Mouse (Mus musculus): ENCODE measurements at regions not wholly inside any gene's neighbourhood (a gene's known extent, or its start where the extent isn't known, plus 50 kb on each side); places are given as distances from the start of the nearest gene placed in this dataset.

- H3K9ac ChIP-seq (ENCODE audit: low read depth, low read length): no peak overlapping the region
- 4% methylated on average over 7 of the region's 7 CpGs for WGBS
- no peaks in the 10 kb centered on the region for H3K36me3 ChIP-seq (ENCODE audit: control insufficient read depth, insufficient read depth, low read length)
- H3K27ac ChIP-seq (ENCODE audit: low read depth, low read length): no peak overlapping the region; the same call in 1 of the 2 replicates
- H3K9me3 ChIP-seq (ENCODE audit: control insufficient read depth, low read length): no peaks in the 10 kb centered on the region
- H3K27me3 ChIP-seq (replicated peaks; ENCODE audit: control insufficient read depth, insufficient read depth, low read length): no peaks in the 10 kb centered on the region
- peak overlapping the region; percentile 7; the same call in 1 of the 2 replicates for H3K4me2 ChIP-seq (ENCODE audit: low read length)
- ATAC-seq: peak; percentile 50; the same call in 1 of the 2 replicates
- H3K4me1 ChIP-seq (ENCODE audit: control insufficient read depth, insufficient read depth, low read depth, low read length): peaks cover 5% of the 10 kb centered on the region
- no peak overlapping the region for H3K4me3 ChIP-seq (ENCODE audit: low read length)
These were observed 184.5 kb upstream of the Tbl1xr1 start for GRCm38 (mm10) chr3:21891819-21892480.

DNA sequence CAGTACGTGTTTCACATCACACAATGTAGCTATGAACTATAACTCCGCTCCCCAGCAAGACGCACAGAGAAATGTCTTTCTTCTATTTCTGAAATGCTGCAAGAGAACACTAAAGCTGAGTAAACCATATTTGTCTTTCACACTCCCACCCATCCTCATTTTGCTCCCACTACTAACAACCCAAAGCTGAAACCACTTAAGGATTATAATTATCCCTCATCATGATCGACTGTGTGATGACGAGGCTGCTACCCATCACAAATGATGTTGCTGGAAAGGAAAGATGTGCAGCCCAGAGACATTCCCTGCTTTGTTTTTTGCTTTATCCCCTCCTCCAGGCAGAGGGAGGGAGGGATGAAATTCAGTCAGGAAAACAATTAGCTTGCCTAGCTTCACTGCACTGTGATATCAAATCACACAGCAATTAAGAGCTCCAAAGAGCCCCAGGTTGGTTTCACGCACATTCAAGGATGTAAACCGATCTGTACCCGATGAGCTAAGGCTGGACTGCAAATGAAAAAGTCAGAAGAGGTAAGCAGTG is 183.5 kb upstream of the Tbl1xr1 start:
- Histone ChIP-seq H3K4me2 (ENCODE audit: low read length) (0 out of 2 replicates have a peak overlapping the region, but pooled peaks have one; percentile 13), H3K36me3 (ENCODE audit: control insufficient read depth, insufficient read depth, low read length) (no peaks in the 10 kb centered on the region), H3K9me3 (ENCODE audit: control insufficient read depth, low read length) (no peaks in the 10 kb centered on the region), H3K27me3 (replicated peaks; ENCODE audit: control insufficient read depth, insufficient read depth, low read length) (no peaks in the 10 kb centered on the region), H3K27ac (ENCODE audit: low read depth, low read length) (peak overlapping the region; percentile 66), H3K4me1 (ENCODE audit: control insufficient read depth, insufficient read depth, low read depth, low read length) (peaks cover 5% of the 10 kb centered on the region), H3K4me3 (ENCODE audit: low read length) (no peak overlapping the region), H3K9ac (ENCODE audit: low read depth, low read length) (no peak overlapping the region)
- 25% methylated on average over 8 of the region's 8 CpGs for WGBS
- ATAC-seq: peak; percentile 88

DNA sequence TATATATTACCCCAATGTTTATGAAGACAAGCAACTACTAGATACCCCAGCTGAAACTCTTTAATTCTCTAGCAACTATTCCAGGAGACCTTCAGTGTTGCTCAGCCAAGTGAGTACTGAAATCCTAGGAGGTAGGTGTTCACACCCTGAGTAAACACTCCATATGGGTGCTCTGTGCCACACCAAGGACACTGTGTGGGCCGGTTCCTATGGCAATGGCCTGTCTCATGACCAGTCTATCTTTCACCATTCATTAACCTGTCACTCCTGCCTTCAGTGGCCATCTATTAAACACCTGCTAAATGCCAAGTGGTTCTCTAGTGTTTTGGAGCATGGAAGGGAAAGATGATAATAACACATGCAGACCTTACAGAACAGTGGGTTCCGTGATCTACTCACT is 180.9 kb upstream of the Tbl1xr1 start:
- Histone ChIP-seq H3K4me1 (ENCODE audit: control insufficient read depth, insufficient read depth, low read depth, low read length) (peaks cover 5% of the 10 kb centered on the region), H3K9me3 (ENCODE audit: control insufficient read depth, low read length) (no peaks in the 10 kb centered on the region), H3K27me3 (replicated peaks; ENCODE audit: control insufficient read depth, insufficient read depth, low read length) (no peaks in the 10 kb centered on the region), H3K4me3 (ENCODE audit: low read length) (no peak overlapping the region), H3K36me3 (ENCODE audit: control insufficient read depth, insufficient read depth, low read length) (no peaks in the 10 kb centered on the region), H3K4me2 (ENCODE audit: low read length) (no peak overlapping the region), H3K27ac (ENCODE audit: low read depth, low read length) (no peak overlapping the region), H3K9ac (ENCODE audit: low read depth, low read length) (no peak overlapping the region)
- ATAC-seq: no peak
- 71% methylated on average over 2 of the region's 2 CpGs for WGBS

GRCm38 (mm10) chr3:21898241-21898640 is 178.2 kb upstream of the Tbl1xr1 start:
- H3K9ac ChIP-seq (ENCODE audit: low read depth, low read length): no peak overlapping the region
- no peaks in the 10 kb centered on the region for H3K36me3 ChIP-seq (ENCODE audit: control insufficient read depth, insufficient read depth, low read length)
- H3K4me2 ChIP-seq (ENCODE audit: low read length): no peak overlapping the region
- no peaks in the 10 kb centered on the region for H3K27me3 ChIP-seq (replicated peaks; ENCODE audit: control insufficient read depth, insufficient read depth, low read length)
- no peak overlapping the region for H3K4me3 ChIP-seq (ENCODE audit: low read length)
- 79% methylated on average over 5 of the region's 5 CpGs for WGBS
- H3K4me1 ChIP-seq (ENCODE audit: control insufficient read depth, insufficient read depth, low read depth, low read length): no peaks in the 10 kb centered on the region; the same call in 1 of the 2 replicates
- H3K9me3 ChIP-seq (ENCODE audit: control insufficient read depth, low read length): no peaks in the 10 kb centered on the region
- ATAC-seq: no peak
- no peak overlapping the region for H3K27ac ChIP-seq (ENCODE audit: low read depth, low read length)

DNA sequence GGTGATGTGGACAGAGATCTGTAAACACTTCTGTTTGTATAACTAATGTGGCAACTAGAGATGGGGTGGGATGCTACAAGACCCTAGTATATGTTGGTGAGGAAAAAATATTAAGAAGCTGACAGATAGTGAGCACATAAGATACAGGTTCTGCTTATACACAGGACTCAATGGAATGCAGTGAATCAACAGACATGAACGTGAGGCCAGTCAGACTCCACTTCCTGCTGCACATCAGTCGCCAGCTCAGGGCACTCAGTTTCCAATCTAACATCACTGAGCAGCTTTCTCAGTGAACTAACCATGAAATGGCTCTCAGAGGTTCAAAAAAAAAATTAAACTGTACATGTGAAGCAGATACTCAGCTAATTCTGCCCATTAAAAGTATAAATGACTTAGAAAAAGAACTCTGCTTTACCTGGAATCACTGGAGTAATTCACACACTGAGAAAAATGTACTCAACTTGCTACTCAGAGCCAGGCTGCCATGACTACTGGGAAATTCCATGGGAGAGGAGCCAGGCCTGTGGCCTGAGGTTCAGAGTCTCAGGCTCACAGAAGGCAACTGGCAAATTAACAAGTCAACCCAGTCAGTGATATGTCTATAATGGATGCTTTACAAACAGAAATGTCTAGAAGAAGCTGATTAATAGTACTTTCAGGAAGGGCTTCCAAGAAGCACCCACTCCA is 170.9 kb upstream of the Tbl1xr1 start:
- peak; percentile 56; the same call in 1 of the 2 replicates for ATAC-seq
- 72% methylated on average over 2 of the region's 2 CpGs for WGBS

DNA sequence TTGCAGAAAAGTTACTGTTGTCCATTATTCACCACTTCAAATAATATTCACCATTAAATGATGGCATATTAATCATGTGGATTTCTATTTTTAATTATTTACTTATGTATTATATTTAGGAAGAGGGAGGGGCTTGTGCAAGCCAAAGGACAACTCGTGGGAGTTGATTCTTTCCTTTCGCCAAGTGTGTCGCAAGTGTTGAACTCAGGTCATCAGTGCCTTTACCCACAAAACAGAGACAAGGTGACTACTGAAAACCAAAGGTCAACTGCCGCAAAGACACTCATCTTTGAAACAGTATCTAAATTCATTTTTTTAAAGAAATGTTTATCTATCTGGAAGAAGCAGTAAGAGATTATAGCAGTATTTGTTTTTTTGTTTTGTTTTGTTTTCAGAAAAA is 167.6 kb upstream of the Tbl1xr1 start:
- no peaks in the 10 kb centered on the region for H3K4me1 ChIP-seq (ENCODE audit: control insufficient read depth, insufficient read depth, low read depth, low read length)
- no peak for ATAC-seq
- H3K4me3 ChIP-seq (ENCODE audit: low read length): no peak overlapping the region
- H3K36me3 ChIP-seq (ENCODE audit: control insufficient read depth, insufficient read depth, low read length): no peaks in the 10 kb centered on the region
- WGBS: 97% methylated on average over 4 of the region's 4 CpGs
- H3K27ac ChIP-seq (ENCODE audit: low read depth, low read length): no peak overlapping the region
- no peak overlapping the region for H3K9ac ChIP-seq (ENCODE audit: low read depth, low read length)
- no peaks in the 10 kb centered on the region for H3K27me3 ChIP-seq (replicated peaks; ENCODE audit: control insufficient read depth, insufficient read depth, low read length)
- no peaks in the 10 kb centered on the region for H3K9me3 ChIP-seq (ENCODE audit: control insufficient read depth, low read length)
- no peak overlapping the region for H3K4me2 ChIP-seq (ENCODE audit: low read length)

More for the DNA sequence above, 170.9 kb upstream of the Tbl1xr1 start:
- Histone ChIP-seq H3K4me3 (ENCODE audit: low read length) (no peak overlapping the region), H3K4me2 (ENCODE audit: low read length) (no peak overlapping the region), H3K4me1 (ENCODE audit: control insufficient read depth, insufficient read depth, low read depth, low read length) (no peaks in the 10 kb centered on the region), H3K9me3 (ENCODE audit: control insufficient read depth, low read length) (no peaks in the 10 kb centered on the region), H3K36me3 (ENCODE audit: control insufficient read depth, insufficient read depth, low read length) (no peaks in the 10 kb centered on the region), H3K27ac (ENCODE audit: low read depth, low read length) (no peak overlapping the region), H3K27me3 (replicated peaks; ENCODE audit: control insufficient read depth, insufficient read depth, low read length) (no peaks in the 10 kb centered on the region), H3K9ac (ENCODE audit: low read depth, low read length) (no peak overlapping the region)

DNA sequence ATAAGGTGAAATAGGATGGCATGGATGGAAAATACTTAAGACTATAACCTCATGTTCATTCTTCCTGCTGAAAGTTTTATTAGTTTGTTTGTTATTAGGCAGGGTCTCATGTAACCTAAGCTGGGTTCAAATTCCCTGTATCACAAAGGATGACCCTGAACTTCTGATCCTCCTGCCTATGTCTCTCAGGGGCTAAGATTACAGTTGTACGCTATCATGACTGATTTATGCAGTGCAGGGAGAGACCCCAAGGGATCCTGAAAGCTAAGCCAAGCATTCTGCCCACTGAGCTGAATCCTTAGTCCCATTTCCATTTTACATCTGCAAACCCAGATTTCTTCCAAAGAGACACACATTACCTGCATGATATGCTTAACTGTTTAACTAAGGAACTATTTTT is 166.4 kb upstream of the Tbl1xr1 start:
- Histone ChIP-seq H3K9me3 (ENCODE audit: control insufficient read depth, low read length) (no peaks in the 10 kb centered on the region), H3K27me3 (replicated peaks; ENCODE audit: control insufficient read depth, insufficient read depth, low read length) (no peaks in the 10 kb centered on the region), H3K27ac (ENCODE audit: low read depth, low read length) (no peak overlapping the region), H3K4me2 (ENCODE audit: low read length) (no peak overlapping the region), H3K4me3 (ENCODE audit: low read length) (no peak overlapping the region), H3K4me1 (ENCODE audit: control insufficient read depth, insufficient read depth, low read depth, low read length) (no peaks in the 10 kb centered on the region), H3K36me3 (ENCODE audit: control insufficient read depth, insufficient read depth, low read length) (no peaks in the 10 kb centered on the region), H3K9ac (ENCODE audit: low read depth, low read length) (no peak overlapping the region)
- no peak for ATAC-seq
- 63% methylated on average over 1 of the region's 1 CpGs for WGBS

DNA sequence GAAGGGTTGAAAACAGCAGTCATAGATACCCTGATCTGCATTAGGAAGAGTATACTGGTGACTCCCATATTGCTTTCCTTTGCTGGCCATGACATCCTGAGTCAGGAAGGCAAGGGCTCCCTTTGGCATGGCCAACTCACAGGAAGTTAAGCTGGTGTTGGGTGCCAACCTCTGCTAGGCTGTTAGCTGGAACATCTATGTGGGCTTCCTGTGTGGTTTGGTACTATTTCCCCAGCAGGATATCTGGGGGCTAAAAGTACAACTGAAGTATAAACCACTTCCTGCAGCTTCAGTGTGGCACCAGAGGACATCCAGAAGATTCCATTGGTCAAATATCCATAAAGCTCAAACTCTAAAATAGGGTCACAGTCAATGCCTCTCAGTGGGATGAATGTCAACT is 165.4 kb upstream of the Tbl1xr1 start:
- Histone ChIP-seq H3K36me3 (ENCODE audit: control insufficient read depth, insufficient read depth, low read length) (no peaks in the 10 kb centered on the region), H3K4me1 (ENCODE audit: control insufficient read depth, insufficient read depth, low read depth, low read length) (no peaks in the 10 kb centered on the region), H3K4me2 (ENCODE audit: low read length) (no peak overlapping the region), H3K27me3 (replicated peaks; ENCODE audit: control insufficient read depth, insufficient read depth, low read length) (no peaks in the 10 kb centered on the region), H3K27ac (ENCODE audit: low read depth, low read length) (no peak overlapping the region), H3K4me3 (ENCODE audit: low read length) (no peak overlapping the region), H3K9me3 (ENCODE audit: control insufficient read depth, low read length) (no peaks in the 10 kb centered on the region; the same call in 1 of the 2 replicates), H3K9ac (ENCODE audit: low read depth, low read length) (no peak overlapping the region)
- no peak for ATAC-seq

DNA sequence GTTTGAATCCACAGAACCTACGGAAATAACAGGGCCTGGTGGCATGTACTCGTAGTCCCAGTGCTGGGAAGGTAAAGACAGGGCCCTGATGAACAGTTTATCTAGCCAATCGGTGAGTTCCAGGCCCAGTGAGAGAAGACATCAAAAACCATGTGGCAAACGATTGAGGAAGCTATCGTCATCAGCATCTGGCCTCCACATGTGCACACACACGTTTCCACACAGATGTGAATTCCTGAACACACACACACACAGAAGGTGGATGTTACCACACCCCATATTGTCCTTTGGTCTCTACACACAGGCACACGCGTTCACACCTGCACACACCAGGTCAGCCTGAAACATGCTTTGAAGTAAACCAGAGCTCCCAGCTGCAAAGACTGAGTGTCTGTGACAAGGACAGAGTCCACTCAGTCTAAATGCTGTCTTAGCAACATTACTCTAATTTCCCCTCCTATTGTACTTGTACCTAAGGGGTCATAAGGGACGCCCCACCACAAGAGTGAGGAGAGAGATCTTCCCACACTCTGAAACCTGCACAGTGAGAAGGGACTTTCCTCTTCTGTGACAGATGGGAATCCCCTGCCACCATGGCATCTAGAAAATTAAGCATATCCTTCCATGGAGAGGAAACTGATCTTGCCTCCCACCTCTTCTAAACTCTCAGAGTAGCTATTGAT is 159.1 kb upstream of the Tbl1xr1 start:
- Histone ChIP-seq H3K9me3 (ENCODE audit: control insufficient read depth, low read length) (no peaks in the 10 kb centered on the region; the same call in 1 of the 2 replicates), H3K36me3 (ENCODE audit: control insufficient read depth, insufficient read depth, low read length) (no peaks in the 10 kb centered on the region), H3K4me3 (ENCODE audit: low read length) (no peak overlapping the region), H3K4me2 (ENCODE audit: low read length) (no peak overlapping the region), H3K27ac (ENCODE audit: low read depth, low read length) (no peak overlapping the region), H3K27me3 (replicated peaks; ENCODE audit: control insufficient read depth, insufficient read depth, low read length) (no peaks in the 10 kb centered on the region), H3K4me1 (ENCODE audit: control insufficient read depth, insufficient read depth, low read depth, low read length) (no peaks in the 10 kb centered on the region), H3K9ac (ENCODE audit: low read depth, low read length) (no peak overlapping the region)
- 91% methylated on average over 9 of the region's 9 CpGs for WGBS
- no peak for ATAC-seq
